Mouse (Mus musculus) induced T-regulatory cell, adult 2 months (primary cell): ENCODE measurements at regions not wholly inside any gene's neighbourhood (a gene's known extent, or its start where the extent isn't known, plus 50 kb on each side); places are given as distances from the start of the nearest gene placed in this dataset.
A peak's percentile ranks its signal among the peaks of the same experiment; 100 is the strongest.
"Not testable (repeated sequence)": the region's sequence is repeated elsewhere in the genome, so short reads cannot be mapped to it uniquely, and the experiment has no call there.

Experiments used
- DNase-seq: peaks from one replicate; pipeline ENCODE4 v3.0.0-alpha.2; 2012; ENCODE audit warnings: low read depth

- no peak for DNase-seq
Measured at GRCm38 (mm10) chr1:30751138-30751907, 122.4 kb downstream of the Phf3 start.

DNA sequence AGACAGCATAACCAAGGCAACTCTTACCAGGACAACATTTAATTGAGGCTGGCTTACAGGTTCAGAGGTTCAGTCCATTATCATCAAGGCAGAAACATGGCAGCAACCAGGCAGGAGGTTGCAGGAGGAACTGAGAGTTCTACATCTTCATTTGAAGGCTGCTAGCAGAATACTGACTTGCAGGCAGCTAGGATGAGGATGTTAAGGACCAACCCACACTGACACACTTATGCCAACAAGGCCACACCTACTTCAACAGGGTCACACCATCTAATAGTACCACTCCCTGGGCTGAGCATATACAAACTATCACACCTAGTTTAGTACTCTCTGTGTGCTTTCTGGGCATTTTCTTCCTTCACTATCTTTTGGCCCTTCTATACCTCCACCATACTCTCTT, 131.8 kb downstream of the Phf3 start:
- DNase-seq = no peak

DNA sequence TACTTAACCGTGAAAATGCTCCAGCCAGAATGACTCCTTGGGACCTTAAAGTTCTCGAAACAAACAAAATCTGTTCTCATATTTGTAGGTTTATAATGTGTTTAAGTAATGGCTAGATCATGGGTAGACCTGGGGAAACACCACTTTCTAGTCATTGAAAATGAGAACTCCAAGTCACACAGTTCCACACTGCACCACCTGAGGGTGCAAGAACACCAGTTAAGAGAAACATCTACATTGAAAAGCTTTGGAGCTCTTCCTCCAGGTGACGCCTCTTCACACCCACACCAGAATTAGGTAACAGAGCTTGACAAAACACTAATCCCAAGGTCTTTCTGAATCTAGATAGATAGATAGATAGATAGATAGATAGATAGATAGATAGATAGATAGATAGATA, 132.9 kb downstream of the Phf3 start:
- no peak for DNase-seq

- no peak for DNase-seq
Measured at GRCm38 (mm10) chr1:30721519-30721918, 152.2 kb downstream of the Phf3 start.

DNA sequence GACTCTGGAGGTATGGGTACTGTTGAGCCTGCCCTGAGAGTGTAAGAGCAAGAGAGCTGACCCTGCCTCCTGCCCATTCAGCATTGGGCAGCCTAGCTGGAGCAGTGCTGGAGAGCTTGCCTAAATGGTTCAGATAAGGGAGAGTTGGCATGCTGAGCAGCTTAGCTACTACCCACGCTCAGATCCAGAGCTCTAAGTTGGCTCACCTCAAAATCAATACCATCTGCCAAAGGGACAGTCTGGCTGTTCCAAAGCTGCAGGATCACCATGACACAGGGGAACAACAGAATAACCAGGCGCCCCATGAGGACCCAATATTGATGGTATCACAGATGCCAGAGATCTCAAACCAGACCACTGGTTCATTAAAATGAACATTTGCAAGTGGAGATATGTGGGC, 152.9 kb downstream of the Phf3 start:
- DNase-seq = no peak

DNA sequence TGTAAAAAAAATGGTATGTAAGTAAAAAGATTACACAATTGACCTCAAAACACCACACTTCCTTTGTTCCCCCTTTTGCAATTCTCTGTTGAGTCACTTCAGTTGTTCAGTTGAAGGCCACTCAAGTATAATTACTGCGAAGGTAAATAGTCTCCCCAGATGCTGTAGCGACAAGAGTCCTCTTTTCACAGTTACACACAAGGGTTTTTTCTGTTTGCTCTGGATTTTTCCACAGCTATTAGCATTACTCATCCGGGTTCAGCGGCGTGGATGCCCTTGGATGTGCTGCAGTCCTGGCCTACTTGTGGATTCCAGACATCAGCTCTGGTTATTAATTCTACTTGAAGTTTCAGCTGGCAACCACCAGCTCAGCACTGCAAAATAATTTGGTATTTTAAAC, 155.1 kb downstream of the Phf3 start:
- no peak for DNase-seq

- no peak for DNase-seq
Measured at GRCm38 (mm10) chr1:30716346-30716745, 157.4 kb downstream of the Phf3 start.

- no peak for DNase-seq
Measured at GRCm38 (mm10) chr1:30701116-30701515, 172.6 kb downstream of the Phf3 start.

- DNase-seq = no peak
Measured at GRCm38 (mm10) chr1:30700399-30701081, 173.2 kb downstream of the Phf3 start.

- DNase-seq = no peak
Measured at GRCm38 (mm10) chr1:30696342-30696741, 177.4 kb downstream of the Phf3 start.

- DNase-seq = no peak
Measured at GRCm38 (mm10) chr1:30685318-30685717, 188.4 kb downstream of the Phf3 start.

GRCm38 (mm10) chr1:30683889-30684288, 189.8 kb downstream of the Phf3 start:
- no peak for DNase-seq

GRCm38 (mm10) chr1:30639807-30640206, 233.9 kb downstream of the Phf3 start:
- no peak for DNase-seq

DNA sequence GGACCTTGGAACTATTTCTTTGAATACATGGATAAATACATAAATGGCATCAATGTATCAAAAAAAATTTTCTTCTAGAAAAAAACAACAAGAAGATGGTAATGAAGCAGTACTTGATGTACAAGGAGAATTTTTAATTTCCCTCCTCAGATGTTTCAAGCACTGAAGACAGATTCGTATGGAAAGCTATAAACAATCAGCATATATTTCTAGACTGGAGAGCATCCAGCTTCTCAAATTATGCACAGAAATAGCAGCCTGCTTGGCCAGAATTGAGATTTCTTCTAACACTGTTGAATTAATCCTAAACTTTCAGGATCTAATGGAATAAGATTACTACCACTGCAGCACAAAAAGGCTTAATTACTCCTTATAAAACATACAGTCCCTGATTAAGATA, 241.0 kb downstream of the Phf3 start:
- DNase-seq = no peak

GRCm38 (mm10) chr1:30627796-30628195, 245.9 kb downstream of the Phf3 start:
- DNase-seq = not testable (repeated sequence)

DNA sequence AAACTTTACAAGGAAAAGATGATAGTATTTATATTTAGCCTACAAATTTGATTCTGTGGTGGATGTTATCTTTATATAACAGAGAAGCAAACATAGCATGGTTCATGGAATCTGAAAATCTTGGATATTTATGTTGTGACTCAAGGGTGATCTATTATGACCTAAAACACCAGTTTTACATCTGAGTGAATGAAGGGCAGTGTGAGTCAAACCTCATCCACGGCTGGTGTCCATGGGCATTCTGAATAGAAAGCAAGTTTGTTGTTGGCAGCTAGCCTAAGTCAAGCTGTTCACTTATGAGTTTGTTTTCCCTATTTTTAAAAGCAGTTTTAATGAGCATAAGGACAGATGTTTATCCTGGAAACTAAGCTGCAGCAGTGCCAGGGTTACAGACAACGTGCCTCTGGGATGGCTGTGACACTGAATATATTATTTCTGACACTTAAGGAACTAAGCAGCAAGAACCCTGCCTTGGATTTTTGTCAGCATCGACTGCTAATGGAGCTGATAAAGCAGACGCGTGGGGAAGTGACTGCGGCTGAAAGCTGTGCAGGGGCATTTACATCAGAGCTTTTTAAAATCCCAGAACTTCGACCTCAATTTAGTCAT, 278.5 kb downstream of the Phf3 start:
- no peak for DNase-seq

GRCm38 (mm10) chr1:30594036-30594435, 279.7 kb downstream of the Phf3 start:
- no peak for DNase-seq

GRCm38 (mm10) chr1:30590721-30591120, 283.0 kb downstream of the Phf3 start:
- no peak for DNase-seq

- no peak for DNase-seq
Measured at GRCm38 (mm10) chr1:30588885-30589284, 284.8 kb downstream of the Phf3 start.

DNA sequence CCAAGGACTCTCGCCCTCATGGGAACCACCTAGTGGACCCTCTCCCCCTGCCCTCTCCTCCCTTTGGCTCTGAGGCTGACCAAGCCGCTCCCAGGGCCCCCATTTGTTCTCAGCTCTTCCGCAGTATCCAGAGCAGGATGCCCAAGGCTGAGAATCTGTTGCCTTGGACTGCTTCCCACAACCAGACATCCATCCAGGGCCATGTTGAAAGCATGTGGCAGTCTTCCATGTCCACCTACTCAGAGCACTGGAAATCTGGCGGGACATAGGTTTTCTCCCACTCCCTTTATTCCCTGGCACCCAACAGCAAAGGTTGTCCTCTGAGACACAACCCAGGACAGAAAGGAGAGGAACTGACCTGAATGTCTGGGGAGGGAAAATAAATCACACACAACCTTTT, 285.4 kb downstream of the Phf3 start:
- no peak for DNase-seq

DNA sequence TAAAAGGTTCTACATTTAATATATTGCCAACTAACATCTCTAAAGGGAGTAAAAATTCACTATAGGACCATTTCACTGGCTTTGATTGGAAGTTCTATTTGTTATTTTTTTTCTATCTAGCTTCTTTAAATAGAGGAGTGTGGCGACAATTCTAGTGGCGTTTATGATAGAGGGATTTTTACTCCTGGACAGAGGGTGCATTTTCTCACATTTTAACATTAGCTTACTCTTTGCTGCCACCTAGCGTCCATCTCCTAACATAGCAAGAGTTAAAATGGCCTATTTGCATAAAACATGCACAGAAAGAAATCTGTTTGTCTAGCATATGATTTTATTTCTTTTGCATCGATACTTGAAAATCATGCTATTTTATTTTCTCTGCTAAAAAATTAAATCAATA, 288.9 kb downstream of the Phf3 start:
- DNase-seq = peak; percentile 53

DNA sequence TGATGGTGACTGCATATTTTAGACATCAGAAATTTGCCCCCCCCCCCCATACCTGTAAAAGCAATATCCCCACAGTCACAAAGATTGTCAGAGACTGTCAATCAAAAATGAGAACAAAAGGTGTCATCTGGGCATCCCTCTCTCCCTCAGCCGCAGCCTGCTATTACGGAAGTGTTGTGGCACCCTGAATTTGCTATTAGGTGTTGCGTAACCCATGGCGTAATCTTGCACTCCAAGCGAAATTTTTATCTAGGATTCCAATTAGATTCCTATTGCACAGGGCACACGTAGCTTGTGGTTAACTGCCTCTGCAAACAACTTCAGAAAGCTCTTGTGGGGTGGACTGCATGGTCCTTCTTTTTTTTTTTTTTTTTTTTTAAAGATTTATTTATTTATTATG, 289.9 kb downstream of the Phf3 start:
- no peak for DNase-seq

- no peak for DNase-seq
Measured at GRCm38 (mm10) chr1:30564757-30565156, 309.0 kb downstream of the Phf3 start.
